Mouse (Mus musculus) bone marrow macrophage, adult 2 months (primary cell): ENCODE data around the gene Gm9817.

Experiments used
- CTCF ChIP-seq: IDR thresholded peaks from 2 replicates; pipeline ENCODE4 v1.5.1; 2012; ENCODE audit warnings: low read depth, mild to moderate bottlenecking, low read length, moderate library complexity
- POLR2A ChIP-seq: IDR thresholded peaks from 2 replicates; pipeline ENCODE4 v1.6.1; 2012; ENCODE audit warnings: mild to moderate bottlenecking, low read depth, low read length, borderline replicate concordance

DNA sequence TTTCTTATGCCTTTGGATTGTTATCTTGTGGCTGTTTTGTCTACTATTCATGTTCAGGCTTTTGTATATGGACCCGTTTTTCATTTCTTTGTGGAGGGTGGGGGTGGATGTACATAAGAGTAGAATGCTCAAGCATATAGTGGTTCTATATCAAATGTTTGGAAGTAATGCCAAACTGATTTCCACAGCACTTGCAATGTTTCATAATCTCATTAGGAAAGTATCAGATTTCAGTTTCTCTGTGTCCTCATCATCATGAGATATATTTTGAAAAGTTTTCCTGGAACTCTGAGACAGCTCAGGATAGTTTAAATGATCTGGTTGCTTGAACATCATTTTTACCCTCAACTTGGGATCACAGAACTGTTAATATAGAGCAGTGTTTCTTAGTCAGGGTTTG, 48.7 kb upstream of the Gm9817 start:
- no peak for TF ChIP-seq CTCF
- TF ChIP-seq POLR2A: no peak
